Mouse (Mus musculus): Measurements from ENCODE around the gene Atn1.

DNA sequence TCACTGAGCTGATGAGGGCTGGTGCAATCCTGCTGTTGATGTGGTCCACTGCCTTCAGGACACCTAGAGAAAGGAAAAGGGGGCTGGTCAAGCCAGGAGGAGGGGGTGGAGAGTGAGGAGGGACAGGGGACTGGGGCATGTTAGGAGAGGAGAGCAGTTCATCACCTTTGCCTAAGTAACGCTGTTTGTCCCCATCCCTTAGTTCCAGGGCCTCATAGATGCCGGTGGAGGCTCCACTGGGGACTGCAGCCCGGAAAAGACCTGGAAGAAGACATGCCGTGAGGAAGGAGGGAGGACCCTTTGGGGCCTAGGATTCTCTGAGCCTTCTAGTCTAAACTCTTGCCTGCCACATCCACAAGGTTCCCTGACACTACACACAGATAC, 11.2 kb upstream of the Atn1 start:
- TF ChIP-seq POLR2A (IDR thresholded peaks at IDR 0.05; ENCODE audit: borderline replicate concordance, low read depth, low read length) (no peak), CTCF (IDR thresholded peaks at IDR 0.05; ENCODE audit: low read depth, low read length) (no peak)
